Mouse (Mus musculus): ENCODE results near the gene Arrdc5.
"Not testable (repeated sequence)": the region's sequence is repeated elsewhere in the genome, so short reads cannot be mapped to it uniquely, and the experiment has no call there.

Gene Arrdc5

DNA sequence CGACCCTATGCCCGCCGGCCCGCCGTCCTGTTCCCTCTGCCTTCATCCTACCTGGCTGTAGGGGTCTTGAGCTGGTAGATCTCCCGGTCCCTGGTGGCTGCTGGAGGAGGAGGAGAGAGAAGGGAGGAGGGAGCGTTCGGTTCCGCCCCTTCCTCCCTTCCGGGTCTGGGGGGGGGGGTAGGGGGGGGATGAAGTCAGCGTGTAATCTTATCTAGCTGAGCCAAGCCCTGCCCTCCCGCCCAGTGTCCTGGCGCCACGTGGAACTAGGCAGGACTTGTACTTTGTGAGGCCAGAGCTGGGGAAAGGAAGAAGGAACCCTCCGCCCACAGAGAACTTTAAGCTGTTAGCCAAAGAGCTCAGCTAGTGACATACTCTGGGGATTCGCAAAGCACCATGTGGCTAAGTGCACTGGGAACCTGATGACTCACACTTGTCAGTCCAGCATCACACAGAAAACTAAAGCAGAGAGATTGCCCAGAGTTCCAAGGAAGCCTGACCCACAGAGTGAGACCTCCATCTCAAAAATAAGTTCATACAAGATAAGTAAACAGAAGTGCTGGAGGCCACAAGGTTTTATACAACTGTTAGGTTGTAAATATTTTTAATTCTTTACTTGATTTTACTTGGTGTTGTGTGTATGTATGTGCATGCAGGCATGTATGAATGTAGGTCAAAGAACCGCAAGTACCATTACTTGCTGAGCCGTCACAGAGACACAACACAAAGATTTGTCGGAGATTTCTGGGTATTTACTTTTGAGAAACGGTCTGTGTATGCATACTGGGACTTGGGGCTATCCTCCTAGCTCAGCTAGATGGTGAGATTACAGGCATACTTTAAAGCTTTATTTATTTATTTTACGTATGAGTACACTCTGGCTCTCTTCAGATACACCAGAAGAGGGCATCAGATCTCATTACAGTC, 23.2 kb downstream of the Arrdc5 start, which contains the start of gene Ticam1:
Gene Ticam1 (minus strand): TSS at position 144 of the 924 bp plus-strand sequence.
- DNase-seq = peak; percentile 96

DNA sequence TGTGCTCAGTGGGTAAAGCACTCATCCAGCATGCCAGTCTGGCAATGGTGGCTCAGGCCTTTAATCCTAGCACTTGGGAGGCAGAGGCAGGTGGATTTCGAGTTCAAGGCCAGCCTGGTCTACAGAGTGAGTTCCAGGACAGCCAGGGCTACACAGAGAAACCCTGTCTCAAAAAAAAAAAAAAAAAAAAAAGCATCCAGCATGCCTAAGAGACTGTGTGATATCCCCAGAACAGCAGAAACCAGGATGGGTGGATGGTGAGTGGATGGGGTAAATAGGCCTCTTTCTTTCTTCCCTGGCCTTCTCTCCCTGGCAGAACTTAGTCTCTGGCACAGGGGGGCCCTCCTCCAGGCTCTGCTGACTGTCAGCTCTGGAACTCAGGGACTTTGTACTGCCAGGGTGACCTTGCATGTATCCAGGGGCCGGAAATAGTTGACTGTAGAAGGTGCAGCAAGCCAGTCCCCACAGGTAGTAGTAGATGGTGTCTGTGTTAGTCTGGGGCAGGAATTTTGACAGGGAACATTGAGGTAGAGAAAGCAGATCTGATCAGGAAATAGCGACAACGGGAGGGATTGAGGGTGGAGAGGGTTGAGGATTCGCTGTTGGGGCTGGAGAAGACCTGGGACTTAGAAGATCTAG, 24.1 kb downstream of the Arrdc5 start:
- peak; percentile 74 for DNase-seq

DNA sequence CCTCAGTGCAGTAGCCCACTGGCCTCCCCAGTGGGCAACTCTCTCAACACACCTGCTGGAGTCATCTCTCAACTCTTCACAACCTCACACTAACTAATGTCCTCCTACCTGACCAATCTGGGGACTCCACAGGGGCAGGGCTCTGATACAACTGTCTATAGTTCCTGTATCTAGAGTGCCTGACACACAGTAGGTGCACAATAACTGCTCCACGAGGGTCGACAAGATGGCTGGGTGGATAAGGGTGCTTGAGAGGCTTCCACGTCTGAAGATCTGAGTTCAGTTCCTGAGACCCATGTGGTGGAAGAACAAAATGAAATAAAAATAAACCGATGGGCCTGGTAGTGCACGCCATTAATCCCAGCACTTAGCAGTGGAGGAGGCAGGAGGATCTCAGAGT, 26.1 kb downstream of the Arrdc5 start:
- DNase-seq = no peak

DNA sequence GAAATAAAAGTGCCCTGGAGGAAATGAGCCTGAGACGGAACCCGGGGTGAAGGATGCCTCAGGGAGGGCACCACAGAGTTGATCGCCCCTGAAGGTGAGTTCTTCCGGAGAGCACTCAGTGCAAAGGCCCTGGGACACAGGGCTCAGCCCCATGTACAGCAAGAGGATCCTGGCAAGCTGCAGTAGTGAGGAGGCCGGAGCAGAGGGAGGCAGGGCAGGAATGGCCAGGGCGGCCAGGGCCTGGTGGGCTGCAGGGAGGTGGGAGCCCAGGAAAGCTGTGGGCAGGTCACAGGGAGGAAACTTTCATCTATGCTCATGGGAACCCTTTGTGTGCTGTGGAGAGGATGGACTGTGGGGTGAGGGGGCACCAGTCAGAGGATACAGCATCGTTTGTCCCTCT, 26.6 kb downstream of the Arrdc5 start:
- DNase-seq = no peak

DNA sequence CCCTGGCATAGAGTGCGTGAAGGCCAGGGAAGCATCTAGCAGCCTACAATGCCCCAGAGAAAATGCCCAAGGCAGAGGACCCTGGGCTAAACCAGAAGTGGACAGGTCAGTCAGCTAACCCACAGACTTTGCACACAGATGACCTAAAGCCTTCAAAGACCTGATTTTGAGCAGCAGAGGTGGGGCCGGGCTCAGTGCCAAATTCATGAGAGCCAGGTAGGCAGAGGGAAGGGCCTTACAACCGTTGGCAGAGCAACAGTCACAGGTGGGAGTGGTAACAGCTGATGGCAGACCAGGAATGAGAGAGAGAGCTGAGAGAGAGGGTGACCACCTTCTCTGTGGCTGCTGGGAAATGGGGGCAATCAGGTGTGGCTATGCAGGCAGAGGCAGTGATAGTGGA, 27.4 kb downstream of the Arrdc5 start:
- DNase-seq = peak; percentile 68

DNA sequence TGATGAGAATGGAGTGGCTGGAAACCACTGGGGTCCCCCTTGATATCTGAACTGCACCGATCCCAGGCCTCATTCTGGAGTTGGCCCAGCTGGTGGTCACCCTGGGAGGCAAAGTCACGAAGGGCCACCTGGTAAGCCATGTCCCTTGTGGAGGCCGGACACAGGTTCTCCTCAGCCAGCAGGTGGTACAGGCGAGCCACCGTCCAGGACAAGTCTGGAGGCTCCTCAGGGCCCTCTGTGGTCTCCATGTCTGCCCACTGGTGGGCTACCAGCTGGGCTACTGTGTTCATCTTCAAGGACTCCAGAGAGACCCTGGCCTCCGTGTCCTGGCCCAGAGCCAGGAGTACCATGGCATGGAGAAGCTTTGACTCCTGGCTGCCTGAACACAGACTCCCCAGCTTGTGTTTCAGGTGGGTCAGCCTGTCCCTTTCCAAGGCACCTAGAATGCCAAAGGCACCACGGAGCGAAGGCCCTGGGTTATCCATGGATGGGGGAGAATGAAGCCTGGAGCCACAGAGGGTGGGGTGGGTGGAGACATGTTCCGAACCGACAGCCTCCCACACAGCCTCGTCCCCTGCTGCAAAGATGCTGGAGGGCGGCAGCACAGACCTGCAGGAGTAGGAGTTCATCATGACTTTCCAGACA, 28.4 kb downstream of the Arrdc5 start:
- no peak for DNase-seq

DNA sequence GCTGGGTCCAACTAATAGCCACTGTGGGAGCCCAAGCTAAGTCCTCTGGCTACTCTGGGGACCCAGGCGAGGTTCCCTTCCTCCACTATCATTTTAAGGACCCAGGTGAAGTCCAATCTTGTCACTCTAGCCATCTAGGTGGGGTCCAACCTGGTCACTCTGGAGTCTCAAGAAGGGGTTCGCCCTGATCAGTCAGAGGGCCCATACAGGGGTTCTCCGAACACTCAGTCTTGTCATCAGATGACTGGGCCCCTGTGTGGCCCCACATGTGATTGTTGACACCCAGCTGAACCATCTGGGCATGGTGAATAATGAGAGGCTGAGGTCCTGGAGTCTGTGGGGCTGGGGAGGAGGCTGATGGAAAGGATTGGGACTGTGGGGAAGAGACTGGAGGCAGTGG, 30.3 kb downstream of the Arrdc5 start:
- no peak for DNase-seq

DNA sequence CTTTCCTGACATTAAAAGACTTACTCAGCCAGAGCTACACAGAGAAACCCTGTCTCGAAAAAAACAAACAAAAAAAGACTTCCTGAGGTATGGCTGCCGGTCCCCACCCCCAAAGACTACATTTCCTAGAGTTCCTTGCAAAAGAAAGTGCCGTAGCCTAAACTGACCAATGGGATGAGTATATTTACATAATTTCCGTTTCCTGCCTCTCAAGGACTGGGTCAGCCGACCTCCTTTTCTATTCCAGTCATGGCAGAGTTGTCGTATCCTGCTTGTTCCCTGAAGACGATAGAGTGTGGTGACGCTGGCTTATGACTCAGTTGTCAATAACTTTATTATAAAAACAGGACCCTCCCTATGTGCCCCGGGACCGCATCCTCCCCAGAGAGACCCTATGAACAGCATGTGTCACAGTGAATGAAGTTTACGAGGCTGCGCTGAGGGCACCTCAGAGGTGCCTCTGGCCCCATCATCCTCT, 30.9 kb downstream of the Arrdc5 start:
- peak; percentile 83 for DNase-seq

DNA sequence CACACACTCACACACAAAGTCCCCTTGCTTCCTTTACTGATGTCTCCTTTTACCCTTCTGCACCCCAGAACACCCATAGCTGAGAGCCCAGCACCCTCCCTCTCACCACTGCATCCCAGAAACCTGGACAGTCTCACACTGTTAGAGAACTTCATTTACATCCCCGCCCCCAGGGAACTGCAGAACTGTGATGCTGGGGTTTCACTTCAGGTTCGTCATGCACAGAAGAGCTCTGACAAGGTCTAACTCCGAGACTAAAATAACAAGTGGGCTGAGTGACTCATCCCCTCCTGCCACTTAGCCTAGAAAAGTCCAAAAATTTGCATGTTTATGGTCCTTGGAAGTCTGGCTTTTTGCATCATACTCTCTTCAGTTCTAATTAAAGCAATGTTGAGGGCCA, 33.8 kb downstream of the Arrdc5 start:
- DNase-seq = no peak

DNA sequence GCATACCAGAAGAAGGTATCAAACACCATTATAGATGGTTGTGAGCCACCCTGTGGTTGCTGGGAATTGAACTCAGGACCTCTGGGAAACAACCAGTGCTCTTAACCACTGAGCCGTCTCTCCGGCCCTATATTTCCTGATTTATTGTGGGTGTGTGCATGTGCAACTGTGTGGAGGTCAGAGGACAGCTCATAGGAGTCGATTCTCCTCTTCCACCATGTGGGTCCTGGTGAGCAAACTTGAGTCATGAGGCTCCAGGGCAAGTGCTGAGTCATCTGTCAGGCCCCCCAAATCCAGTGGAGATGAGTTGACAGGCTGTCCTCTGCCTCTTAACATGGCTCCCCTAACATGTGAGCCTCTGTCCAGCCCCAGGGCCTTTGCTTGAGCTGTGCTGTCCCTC, 34.2 kb downstream of the Arrdc5 start:
- DNase-seq = no peak

DNA sequence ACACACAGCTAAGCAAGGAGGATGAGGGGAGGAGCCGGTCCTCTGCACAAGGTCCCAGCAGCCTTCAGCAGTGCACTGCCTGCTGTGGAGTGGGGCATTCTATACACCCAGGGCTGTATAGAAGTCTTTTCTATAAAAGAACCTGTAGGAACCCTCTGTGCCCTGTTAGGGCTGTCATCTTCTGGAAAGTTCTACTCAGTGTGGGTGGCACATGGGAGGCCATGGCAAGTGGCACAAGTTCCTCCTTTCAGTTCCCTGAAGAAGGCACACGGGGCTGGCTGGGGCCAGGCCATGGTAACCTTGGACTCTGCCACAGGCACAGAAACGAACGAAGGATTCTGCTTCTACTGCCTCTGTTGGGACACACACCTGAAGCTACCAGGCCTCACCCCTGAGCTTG, 35.1 kb downstream of the Arrdc5 start:
- DNase-seq = no peak

DNA sequence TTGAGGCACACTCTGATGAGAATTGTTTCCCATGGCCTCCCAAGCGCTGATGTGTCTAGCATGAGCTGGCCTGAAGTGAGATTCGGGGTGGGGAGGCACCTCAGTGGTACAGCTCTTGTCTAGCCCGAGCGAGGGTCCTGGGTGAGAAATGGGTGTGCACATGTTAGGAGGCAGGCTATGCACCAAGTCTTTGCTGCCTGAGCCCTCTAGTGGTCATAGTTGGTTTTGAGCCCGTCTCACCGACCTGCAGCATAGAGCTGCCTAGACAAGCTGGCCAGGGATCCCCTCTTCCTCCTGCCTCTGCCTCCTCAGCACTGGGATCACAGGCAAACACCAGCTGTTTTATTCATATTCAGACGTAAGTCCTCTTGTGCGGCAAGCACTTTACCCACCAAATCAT, 36.1 kb downstream of the Arrdc5 start:
- peak; percentile 86 for DNase-seq

DNA sequence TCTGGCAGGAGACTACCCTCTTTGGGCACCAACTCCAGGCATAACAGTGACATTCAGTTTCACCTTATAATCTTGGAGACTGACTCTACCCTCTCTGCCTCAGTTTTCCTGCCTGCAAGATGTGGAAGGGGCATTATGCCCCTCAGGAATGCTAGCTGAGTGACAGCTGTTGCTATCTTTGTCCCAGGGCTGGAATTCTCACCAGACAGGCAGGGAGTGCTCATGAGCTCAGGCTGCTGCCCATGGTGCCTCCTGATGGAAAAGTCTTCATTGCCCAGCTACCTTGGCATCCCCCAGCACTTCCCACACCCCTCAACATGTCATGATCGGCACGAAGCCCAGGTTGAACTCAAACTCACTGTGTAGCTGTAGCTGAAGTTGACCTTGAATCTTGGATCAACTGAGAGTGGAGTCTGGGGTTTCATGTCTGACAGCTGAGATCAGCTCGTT, 37.4 kb downstream of the Arrdc5 start:
- no peak for DNase-seq

DNA sequence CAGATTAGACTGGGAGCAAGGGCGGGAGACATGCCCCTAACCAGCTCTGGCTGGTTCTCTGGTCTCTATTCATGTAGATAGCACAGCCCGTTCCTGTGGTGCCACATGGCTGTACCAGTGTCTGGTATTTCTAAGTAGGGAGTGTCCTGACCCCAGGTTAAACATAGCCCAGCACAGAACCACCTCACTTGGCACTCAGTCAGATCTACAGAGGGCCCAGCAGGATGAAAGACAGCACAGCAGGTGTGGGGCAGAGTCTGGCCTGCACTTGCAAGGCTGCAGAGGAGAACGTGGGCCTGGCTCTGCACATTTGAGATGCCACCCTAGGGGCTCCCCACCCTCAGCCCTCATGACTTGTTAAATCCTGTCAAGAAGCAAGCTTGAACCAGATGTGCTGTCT, 38.9 kb downstream of the Arrdc5 start:
- DNase-seq = peak; percentile 57

DNA sequence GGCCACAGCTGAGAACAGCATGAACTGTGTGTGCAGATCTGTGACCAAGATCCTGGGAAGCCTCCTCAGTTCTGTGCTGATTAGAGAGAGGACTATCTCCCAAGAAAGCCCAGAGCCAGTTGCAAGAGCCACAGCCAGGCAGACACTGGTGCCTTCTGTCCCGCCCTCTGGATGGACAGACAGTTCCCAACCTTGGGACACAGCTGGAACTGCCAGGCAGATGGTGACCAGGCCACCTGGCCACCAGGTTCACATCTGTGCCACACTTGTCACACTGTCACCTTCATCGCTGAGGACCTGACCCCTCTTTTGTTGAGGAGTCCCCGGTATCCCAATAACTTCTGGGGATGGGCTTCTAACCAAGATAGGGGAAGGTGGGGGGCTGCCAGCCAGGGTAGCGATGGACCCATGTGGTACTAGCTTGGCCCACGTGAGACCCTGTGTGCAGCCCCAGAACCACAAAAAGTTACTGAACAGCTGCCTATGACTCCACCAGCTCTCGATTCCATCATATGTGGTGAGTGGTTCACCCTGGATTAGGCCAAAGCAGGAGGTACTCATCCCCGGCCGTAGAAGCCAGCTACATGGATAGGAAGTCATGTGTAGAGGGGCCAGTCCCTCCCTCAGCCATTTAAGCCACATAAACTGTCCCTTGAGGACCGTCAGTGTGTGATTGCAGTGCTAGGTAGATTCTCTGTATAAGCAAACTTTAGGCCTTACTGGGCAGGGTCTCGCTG, 40.6 kb downstream of the Arrdc5 start:
- no peak for DNase-seq

DNA sequence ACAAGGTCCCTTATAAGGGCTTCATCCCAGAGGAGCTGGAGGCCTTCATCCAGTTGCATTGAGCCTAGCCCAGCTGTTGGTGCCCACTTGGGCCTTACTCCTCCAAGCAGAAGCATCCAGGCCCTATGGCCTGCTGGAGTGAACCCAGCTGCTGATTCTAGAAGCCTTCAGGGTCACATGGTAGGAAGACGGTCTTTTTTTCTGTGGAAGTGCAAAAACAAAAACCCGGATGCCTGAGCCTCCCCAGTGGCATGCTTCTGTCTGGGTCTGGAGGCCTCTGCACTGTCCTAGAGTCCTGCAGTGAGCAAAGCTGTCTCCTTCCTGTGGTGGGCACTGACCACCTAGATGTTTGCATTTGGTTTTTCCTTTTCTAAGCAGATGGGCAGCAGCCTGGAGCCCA, 41.3 kb downstream of the Arrdc5 start:
- DNase-seq = not testable (repeated sequence)

DNA sequence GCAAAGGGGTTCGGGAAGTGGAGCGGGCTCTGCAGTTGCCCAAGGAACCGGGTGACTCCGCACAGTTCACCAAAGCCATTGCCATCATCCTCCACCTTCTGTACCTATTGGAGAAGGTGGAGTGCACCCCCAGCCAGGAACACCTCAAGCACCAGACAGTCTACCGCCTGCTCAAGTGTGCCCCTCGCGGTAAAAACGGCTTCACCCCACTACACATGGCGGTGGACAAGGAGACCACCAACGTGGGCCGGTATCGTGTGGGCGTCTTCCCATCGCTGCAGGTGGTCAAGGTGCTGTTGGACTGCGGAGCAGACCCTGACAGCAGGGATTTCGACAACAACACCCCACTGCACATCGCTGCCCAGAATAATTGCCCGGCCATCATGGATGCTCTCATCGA, 41.8 kb downstream of the Arrdc5 start:
- DNase-seq = not testable (repeated sequence)

DNA sequence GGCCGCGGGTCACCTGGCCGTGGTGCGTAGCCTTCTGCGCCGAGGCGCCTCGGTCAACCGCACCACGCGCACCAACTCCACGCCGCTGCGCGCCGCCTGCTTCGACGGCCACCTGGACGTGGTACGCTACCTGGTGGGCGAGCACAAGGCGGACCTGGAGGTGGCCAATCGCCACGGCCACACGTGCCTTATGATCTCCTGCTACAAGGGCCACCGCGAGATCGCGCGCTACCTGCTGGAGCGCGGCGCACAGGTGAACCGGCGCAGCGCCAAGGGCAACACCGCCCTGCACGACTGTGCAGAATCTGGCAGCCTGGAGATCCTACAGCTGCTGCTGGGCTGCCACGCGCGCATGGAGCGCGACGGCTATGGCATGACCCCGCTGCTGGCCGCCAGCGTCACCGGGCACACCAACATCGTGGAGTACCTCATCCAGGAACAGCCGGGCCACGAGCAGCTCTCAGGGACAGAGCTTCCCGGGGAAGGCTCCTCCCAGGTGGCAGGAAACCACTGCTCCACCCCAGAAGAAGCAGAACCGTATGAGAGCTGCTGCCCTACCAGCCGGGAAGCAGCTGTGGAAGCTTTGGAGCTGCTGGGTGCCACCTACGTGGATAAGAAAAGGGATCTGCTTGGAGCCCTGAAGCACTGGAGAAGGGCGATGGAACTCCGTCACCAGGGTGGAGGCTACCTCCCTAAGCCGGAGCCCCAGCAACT, 42.7 kb downstream of the Arrdc5 start:
- DNase-seq = peak; percentile 63

DNA sequence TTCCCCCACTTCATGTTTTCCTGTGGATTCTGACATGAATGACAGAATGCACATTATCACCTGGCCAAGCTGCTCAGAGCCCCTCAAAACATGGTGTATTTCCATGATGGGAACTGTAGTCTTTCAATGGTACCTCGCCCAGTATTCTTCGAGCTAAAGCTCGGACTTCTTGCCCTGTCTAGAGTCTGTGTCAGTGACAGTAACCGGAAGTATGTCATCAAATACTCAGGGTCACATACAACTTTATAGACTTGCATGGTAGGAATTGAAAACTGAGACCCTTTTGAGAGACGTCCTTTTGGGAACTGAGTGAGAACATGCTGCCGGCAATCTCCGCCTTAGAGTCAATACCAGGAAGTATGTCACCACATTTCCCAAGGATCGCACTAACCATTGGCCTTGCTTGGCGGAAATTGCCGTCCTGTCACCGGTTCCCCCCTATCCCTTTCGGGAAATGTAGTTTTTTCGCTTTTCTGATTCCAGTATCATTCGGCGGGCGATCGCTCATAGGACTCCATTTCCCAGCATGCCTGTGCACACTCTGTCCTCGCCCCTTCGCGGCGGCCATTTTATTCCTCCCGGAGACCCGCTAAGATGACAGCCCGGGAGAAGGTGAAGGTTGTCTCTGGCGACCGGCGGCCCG, 43.7 kb downstream of the Arrdc5 start, which contains the start of gene Fem1a:
Gene Fem1a (plus strand): TSS at position 572 of the 643 bp plus-strand sequence.
- peak; percentile 96 for DNase-seq

DNA sequence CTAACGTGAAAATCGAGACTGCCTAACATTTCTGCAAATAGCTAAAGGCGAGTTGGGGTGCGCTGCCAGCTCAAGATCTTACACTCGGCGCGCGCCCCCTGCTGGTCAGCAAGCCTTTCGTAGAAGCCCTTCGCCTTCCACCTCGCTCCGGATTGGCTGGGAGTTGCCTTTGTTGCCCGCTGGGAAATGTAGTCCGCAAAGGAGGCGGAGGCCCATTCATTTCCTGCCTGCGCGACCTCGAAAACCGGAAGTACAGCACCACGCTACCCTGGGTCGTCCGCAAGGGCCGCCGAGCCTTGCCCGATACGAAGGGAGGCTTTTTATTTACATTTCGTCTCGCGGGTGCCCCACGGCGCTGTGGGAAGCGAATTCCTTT, 44.2 kb downstream of the Arrdc5 start:
- peak; percentile 99 for DNase-seq

DNA sequence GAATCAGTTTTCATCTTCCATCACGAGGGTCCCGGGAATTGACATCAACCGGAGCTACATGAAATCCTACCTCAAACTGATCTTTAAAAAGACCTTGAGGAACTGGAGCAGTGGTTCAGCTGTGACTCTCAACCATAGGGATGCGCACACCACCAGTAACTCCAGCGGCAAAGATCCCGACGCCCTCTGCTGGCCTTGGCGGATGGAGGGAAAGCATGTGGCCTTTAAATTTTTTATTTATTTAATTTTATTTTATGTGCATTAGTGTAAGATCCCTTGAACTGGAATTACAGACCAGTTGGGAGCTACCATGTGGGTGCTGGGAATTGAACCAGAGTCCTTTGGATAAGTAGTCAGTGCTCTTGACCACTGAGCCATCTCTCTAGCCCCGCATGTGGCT, 44.7 kb downstream of the Arrdc5 start:
- DNase-seq = peak; percentile 47

All from kidney, postnatal 14 days (tissue).